Mouse (Mus musculus): ENCODE results near the gene Fundc2.

Fundc2 gene

GRCm38 (mm10) chrX:75382195-75382771 is at the start of gene Fundc2, which contains the start of gene F8:
Gene Fundc2, plus strand, starts transcription at chrX:75382399.
Gene F8, minus strand, starts transcription at chrX:75382615.
- DNase-seq (ENCODE audit: low spot score), result peak; percentile 54

GRCm38 (mm10) chrX:75370197-75370596 is 12.0 kb upstream of the Fundc2 start:
- DNase-seq (ENCODE audit: low spot score), result no peak

- no peak for DNase-seq (ENCODE audit: low spot score)
Observed at GRCm38 (mm10) chrX:75372666-75373425, 9.4 kb upstream of the Fundc2 start.

GRCm38 (mm10) chrX:75376815-75377214 is 5.4 kb upstream of the Fundc2 start:
- no peak for DNase-seq (ENCODE audit: low spot score)

GRCm38 (mm10) chrX:75381176-75381575 is 1.0 kb upstream of the Fundc2 start:
- no peak for DNase-seq (ENCODE audit: low spot score)

- no peak for DNase-seq (ENCODE audit: low spot score)
Observed at GRCm38 (mm10) chrX:75381699-75382098, 500 bp upstream of the Fundc2 start.

GRCm38 (mm10) chrX:75399471-75399870 is 17.3 kb downstream of the Fundc2 start:
- no peak for DNase-seq (ENCODE audit: low spot score)

- DNase-seq (ENCODE audit: low spot score), result no peak
Observed at GRCm38 (mm10) chrX:75402668-75403067, 20.5 kb downstream of the Fundc2 start.

GRCm38 (mm10) chrX:75403350-75403749 is 21.2 kb downstream of the Fundc2 start:
- no peak for DNase-seq (ENCODE audit: low spot score)

- no peak for DNase-seq (ENCODE audit: low spot score)
Observed at GRCm38 (mm10) chrX:75409711-75410110, 27.5 kb downstream of the Fundc2 start.

- DNase-seq (ENCODE audit: low spot score), result peak; percentile 92
Observed at GRCm38 (mm10) chrX:75415936-75416785, 34.0 kb downstream of the Fundc2 start, which contains the start of the genes Cmc4, Mtcp1 and Brcc3. Gene Cmc4, minus strand, starts transcription at chrX:75416584. Gene Mtcp1, minus strand, starts transcription at chrX:75416588. Gene Brcc3, plus strand, starts transcription at chrX:75416628.
